Mouse (Mus musculus) left cerebral cortex, adult 2 months (tissue): ENCODE results near the gene Pld5. TPM values are rescaled to one million over a fixed set of nuclear protein-coding genes. Genes with fewer than 3 reads are reported as not detected.

ENCODE experiments used
- DNase-seq, 2 experiments: peaks; one replicate each; pipeline ENCODE4 v3.0.0; 2021 to 2022; ENCODE audit warnings: low spot score in 2 of 2, mixed read lengths in 1 of 2; ENCODE audit errors: extremely low spot score in 1 of 2
- H3K27ac ChIP-seq: fragments of 200-600 bp; 2 replicates; pipeline ENCODE4 v1.8.1; 2022
- H3K4me3 ChIP-seq: fragments of 200-600 bp; 2 replicates; pipeline ENCODE4 v1.8.1; 2022
- CTCF ChIP-seq: fragments of 200-600 bp; IDR thresholded peaks from 2 replicates; pipeline ENCODE4 v1.8.1; 2022; ENCODE audit warnings: antibody characterized with exemption, mild to moderate bottlenecking, moderate library complexity
- intact Hi-C: fragments of 180-260 bp; cut with DNase I; formaldehyde crosslinking; loops from one replicate; pipeline ENCODE4 v1.15.1; 2025
- total RNA-seq, 2 experiments: library from RNA; stranded (reverse); gene quantifications; 2 replicates each; pipeline ENCODE4 v1.2.3; 2021

The Pld5 gene
- total RNA-seq, 2 experiments from 2014 or later, result 10.0 to 11.2 TPM

DNA sequence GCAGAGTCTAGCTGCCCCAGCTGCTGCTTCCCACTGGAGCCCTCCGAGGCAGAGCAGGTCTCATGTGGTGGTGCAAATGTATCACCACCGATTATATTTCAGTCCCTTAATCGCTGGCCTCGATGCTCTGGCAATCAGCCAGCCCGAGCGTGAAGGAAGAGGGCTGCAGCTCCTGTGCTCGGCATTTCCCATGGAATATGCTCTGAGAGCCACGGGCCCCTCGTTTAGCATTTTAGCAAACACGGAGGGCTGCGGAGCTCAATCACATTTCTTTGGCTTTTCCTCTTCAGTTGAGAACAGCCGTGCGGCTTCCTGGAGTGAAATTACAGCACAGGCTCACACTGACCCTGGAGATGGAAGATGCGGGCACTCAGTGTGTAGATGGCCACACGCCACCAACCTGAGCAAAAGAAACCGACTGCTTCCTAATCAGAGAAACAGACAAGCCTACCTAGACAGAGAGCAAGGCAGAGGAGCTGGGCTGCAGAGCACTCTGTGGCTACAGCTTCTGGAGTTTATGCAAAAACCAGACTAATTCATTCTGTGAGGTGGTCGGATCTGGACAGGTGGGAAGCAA is 61.4 kb downstream of the Pld5 start:
- no peak for TF ChIP-seq CTCF
- Histone ChIP-seq H3K4me3 (peak overlapping the region; percentile 27; the same call in 1 of the 2 replicates), H3K27ac (no peak overlapping the region)
- intact Hi-C loops, result no loop called here
- DNase-seq, result peak in 1 of 2 experiments; percentile 12

DNA sequence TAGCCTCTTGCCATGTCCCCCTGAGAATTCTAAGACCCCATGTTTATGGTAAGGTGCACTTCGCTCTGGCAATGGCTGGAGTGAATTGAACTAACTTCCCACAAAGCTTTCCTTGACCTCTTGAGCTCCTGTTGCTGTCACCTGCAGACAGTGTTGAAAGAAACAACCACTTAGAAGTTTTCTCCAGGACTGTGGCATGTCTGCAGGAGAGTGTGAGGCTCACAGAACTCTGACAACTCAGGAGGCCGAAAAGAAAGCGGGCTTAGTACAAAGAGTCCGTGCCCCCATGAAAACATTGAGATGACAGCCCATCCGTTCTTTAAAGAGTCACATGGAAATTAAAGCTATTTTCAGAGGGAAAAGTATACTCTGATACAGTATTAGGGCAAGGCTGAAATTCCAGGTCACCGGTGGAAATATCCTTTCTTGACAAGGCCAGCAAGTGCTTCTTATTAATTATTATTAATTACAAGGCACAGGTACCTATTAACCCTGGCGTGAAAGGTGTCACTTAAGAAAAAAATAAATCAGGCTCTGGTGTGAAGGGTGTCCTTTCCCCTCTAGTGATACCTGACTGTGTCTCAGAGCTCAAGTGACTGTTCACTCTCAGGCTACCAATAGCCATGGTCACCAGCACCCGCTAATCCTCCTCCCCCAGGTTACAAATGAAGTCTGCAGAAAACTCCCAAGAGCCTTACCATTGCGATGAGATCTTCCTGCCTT is 62.0 kb downstream of the Pld5 start:
- DNase-seq, result no peak
- TF ChIP-seq CTCF, result no peak
- Histone ChIP-seq H3K4me3 (peak overlapping the region; percentile 27; the same call in 1 of the 2 replicates), H3K27ac (no peak overlapping the region)
- intact Hi-C loops, result no loop called here

DNA sequence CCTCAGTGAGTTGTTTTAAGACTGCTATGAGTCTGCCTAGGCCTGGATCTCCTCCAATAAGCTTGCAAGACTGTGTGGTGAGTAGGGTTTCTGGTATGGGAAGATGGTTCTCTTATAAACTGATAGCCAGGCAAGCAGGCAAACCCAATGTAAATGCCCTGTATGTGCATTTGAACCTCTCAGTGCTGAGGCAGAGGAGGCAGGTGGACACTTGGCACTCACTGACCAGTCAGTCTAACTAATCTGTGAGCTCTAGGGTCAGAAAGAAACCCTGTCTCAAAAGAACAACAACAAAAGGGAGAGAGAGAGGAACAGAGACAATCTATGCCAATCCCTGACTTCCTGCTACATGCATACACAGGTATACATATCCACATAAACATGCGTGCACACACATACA is 64.3 kb downstream of the Pld5 start:
- TF ChIP-seq CTCF, result no peak
- H3K4me3 ChIP-seq, result no peak overlapping the region
- H3K27ac ChIP-seq, result no peak overlapping the region
- intact Hi-C loops, result no loop called here
- DNase-seq, result no peak

DNA sequence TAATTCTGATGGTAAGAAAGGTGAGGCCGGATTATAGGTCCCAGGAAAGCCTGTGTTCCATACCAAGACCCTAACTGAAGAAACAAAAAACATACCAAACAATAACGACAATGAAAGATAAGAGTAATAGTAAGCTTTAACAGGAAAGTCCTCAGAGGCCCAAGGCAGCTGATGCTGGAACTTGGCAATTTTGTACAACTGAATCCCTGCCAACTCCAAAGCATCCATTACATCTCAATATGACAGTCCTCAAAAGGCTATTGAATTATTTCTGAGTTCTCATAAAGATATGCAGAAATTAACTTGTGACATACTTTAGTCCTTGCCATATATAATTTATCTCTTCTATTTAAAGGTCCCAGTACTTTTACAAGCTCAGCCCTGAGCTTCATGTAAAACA is 67.1 kb downstream of the Pld5 start:
- H3K27ac ChIP-seq, result no peak overlapping the region

DNA sequence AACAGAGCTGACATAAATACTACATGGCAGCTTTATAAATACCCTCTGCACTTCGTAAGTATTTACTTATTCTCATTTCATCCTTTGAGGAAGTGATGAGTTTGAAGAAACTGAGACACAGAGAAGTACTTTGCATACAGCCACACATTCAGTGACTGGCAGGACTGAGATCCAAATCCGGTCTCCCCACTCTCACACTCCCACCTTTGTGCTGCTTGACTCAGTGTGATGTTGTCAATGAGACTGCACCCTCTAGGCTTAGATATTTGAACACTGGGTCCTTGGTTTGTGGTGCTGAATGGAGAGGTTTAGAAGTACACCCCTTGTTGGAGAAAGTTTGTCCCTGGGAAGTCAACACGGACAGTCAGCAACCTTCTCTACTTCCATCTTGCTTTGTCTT is 72.8 kb downstream of the Pld5 start:
- Histone ChIP-seq H3K27ac (no peak overlapping the region), H3K4me3 (no peak overlapping the region)
- intact Hi-C loops, result no loop called here
- TF ChIP-seq CTCF, result no peak
- no peak for DNase-seq

More for the DNA sequence above, 67.1 kb downstream of the Pld5 start:
- DNase-seq, result no peak
- no peak overlapping the region for H3K4me3 ChIP-seq
- intact Hi-C loops, result no loop called here
- TF ChIP-seq CTCF, result no peak

DNA sequence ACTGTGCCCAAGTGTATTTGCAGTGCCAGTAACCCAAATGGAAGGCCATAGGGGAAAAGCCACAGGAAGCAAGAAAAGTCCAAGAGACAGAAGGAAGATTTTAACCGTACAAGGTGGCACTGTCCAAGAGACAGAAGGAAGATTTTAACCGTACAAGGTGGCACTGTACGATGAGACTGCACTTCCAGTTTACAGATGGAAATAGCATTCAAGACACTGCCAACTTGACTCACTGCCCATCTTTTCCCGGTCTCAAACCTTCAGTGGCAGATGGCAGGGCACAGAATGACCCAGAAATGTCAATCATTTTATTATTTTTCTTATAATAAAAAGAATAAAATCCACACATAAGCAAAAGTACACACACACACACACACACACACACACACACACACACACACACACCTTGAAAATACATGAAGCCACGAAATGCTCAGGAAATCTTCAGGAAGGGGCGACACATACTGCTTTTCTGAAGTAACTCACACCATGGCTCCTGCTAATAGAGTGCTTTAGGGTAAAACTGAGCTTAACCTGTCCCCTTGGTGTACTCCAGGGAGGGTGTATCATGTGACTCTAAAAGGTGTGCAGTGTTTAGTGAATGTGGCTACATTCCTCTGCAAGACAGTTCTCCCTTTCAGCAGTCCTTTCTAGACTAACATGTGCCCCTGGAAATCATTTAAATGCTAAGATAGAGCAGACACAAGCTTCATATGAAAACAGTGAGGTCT is 77.9 kb downstream of the Pld5 start:
- H3K27ac ChIP-seq, result no peak overlapping the region
- DNase-seq, result no peak

DNA sequence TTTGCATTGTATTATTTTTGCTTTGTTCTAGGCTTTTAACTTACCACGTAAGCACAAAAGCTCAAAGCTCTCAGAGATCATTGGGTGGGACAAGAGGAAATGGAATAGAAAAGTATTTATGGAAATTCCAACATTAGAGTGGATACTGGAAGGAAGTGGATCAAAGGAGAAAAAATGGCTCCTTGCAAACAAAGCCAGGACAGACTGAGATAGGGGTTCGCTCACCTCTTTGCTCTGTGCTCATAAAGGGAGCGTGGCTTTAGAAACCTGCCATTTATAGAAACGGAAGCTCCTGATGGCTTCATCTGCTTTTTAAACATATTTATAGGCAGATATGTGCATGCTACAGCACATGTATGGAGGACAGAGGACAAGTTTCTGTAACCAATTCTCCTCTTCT is 78.8 kb downstream of the Pld5 start:
- no peak for TF ChIP-seq CTCF
- Histone ChIP-seq H3K27ac (no peak overlapping the region), H3K4me3 (no peak overlapping the region)
- no peak for DNase-seq
- intact Hi-C loops, result no loop called here

More for the DNA sequence above, 77.9 kb downstream of the Pld5 start:
- intact Hi-C loops, result no loop called here
- TF ChIP-seq CTCF, result no peak
- H3K4me3 ChIP-seq, result no peak overlapping the region

DNA sequence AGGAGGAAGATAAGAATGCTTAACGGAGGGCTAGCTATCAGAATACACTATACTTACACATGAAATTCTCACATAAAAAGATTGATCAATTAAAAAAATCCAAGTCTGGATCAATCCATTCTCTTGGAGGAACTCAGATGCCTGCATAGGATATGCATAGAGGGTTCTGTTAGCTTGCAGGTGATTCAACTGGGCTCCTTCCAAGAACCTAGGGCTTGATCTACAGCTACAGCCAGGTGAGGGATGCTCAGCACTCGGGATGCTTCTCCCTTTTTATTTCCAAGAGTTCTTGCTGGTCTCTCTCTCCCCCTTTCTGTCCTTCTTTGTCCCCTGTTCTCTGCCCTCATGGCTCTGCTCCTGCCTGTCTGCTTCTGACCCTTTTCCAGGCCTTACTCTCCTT is 80.4 kb downstream of the Pld5 start:
- DNase-seq, result no peak
- H3K27ac ChIP-seq, result no peak overlapping the region
- no peak for TF ChIP-seq CTCF
- H3K4me3 ChIP-seq, result no peak overlapping the region
- intact Hi-C loops, result no loop called here

DNA sequence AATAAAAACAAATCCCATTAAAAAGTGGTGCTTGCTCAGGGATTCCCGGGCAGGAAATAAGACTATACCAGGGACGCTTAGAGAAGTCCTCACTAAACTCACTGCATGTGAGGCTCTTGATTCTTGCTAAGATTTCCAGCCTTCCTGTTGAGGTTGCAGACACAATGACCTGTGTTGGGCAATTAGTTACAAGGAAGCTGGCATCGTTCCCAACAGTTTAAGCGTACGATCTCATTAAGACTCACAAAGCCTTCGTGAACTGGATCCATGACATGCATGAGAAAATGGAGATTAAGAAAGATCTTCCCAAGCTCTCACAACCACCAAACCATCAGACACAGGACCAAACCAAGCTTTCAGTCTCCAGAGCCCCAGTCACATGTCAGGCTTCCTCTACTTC is 91.1 kb downstream of the Pld5 start:
- TF ChIP-seq CTCF, result no peak
- H3K4me3 ChIP-seq, result no peak overlapping the region
- intact Hi-C loops, result no loop called here
- H3K27ac ChIP-seq, result no peak overlapping the region
- no peak for DNase-seq

DNA sequence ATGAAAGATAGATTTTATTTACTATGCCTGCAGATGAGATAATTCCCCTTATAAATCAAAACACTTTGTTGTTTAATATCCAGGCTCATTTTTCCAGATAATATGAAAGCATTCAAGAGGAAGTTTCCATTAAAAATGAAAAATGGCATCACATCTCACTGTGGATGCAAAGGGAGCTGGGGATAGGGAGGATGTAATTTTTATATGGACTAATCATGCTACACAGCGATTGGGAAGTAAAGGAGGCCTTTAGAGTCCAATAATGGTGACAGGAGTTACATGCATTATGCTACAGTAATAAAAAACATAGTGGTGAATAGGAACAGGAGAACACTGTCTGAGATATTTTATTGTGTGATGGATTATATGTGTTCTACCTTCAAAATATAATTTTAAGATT is 100.1 kb downstream of the Pld5 start:
- intact Hi-C loops, result no loop called here
- TF ChIP-seq CTCF, result no peak
- H3K27ac ChIP-seq, result no peak overlapping the region
- DNase-seq, result no peak
- H3K4me3 ChIP-seq, result no peak overlapping the region

DNA sequence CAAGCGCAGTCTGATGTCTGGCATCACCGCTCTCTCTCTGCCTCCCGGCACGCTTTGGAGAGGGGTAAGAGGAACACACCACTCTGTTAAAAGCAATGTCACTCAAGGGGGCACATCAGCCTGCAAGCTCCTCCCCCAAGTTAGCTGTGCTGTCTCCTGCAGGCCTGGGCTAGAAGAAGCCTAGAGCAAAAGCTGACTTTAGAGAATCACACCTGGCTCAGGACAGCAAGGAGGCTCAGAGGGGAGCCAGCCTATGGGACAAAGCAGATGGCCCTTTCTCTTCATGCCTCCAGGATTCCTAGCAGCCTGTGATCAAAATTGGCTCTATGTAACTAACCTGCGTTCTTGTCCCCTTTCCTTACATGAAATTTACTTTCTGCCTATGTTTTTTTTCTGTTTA is 107.3 kb downstream of the Pld5 start:
- intact Hi-C loops, result no loop called here
- no peak for TF ChIP-seq CTCF
- Histone ChIP-seq H3K27ac (no peak overlapping the region), H3K4me3 (no peak overlapping the region)
- no peak for DNase-seq

DNA sequence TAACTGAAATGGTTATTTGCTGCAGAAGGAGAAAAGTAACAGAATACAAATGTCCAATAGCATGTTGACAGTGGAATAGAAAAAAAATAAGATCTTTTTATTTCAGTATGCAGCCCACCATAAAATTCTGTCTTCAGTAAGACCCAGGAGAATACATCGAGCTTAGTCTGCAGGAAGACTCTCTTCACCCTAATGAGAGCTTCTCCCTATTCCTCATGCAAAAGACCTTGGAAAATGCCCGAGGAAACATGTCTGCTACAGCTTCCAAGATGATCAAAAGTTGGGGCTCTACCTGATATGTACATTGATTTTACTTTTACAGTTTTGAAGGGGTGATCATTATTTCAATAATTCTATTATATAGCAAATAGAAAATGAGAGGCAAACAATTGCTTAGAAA is 108.0 kb downstream of the Pld5 start:
- no peak for DNase-seq
- intact Hi-C loops, result no loop called here
- H3K27ac ChIP-seq, result no peak overlapping the region
- TF ChIP-seq CTCF, result no peak
- H3K4me3 ChIP-seq, result no peak overlapping the region
